Mouse (Mus musculus) forebrain, embryonic 16.5 days (tissue): Measurements from ENCODE around the gene Rtp1. TPM values are rescaled to one million over a fixed set of nuclear protein-coding genes. Genes with fewer than 3 reads are reported as not detected.

Experiments used
- ATAC-seq: fragments of 200-750 bp; cut with Nextera tagmentation; 2 replicates; pipeline ENCODE4 v1.8.0; 2017; ENCODE audit warnings: mild to moderate bottlenecking, moderate library complexity
- H3K27ac ChIP-seq: fragments of 300-500 bp; sonication (generic); 2 replicates; pipeline ENCODE4 v1.5.1; 2014; ENCODE audit warnings: low read length, control low read depth
- H3K27me3 ChIP-seq: fragments of 300-500 bp; sonication (generic); replicated peaks from 2 replicates; pipeline ENCODE4 v1.6.1; 2014; ENCODE audit warnings: low read length; ENCODE audit not compliant: control insufficient read depth, insufficient read depth
- H3K36me3 ChIP-seq: fragments of 300-500 bp; sonication (generic); 2 replicates; pipeline ENCODE4 v1.6.1; 2014; ENCODE audit not compliant: control insufficient read depth, insufficient read depth
- H3K4me1 ChIP-seq: fragments of 300-500 bp; sonication (generic); replicated peaks from 2 replicates; pipeline ENCODE4 v1.6.1; 2014; ENCODE audit warnings: low read length; ENCODE audit not compliant: control insufficient read depth, insufficient read depth
- H3K4me2 ChIP-seq: fragments of 300-500 bp; sonication (generic); 2 replicates; pipeline ENCODE4 v1.6.1; 2014; ENCODE audit warnings: mild to moderate bottlenecking, low read length, control low read depth
- H3K4me3 ChIP-seq: fragments of 300-500 bp; sonication (generic); replicated peaks from 2 replicates; pipeline ENCODE4 v1.5.1; 2014; ENCODE audit warnings: mild to moderate bottlenecking, low read length, control low read depth
- H3K9ac ChIP-seq: fragments of 300-500 bp; sonication (generic); replicated peaks from 2 replicates; pipeline ENCODE4 v1.6.1; 2014; ENCODE audit warnings: low read depth, low read length, control low read depth
- H3K9me3 ChIP-seq: fragments of 300-500 bp; sonication (generic); 2 replicates; pipeline ENCODE4 v1.6.1; 2016; ENCODE audit warnings: low read length; ENCODE audit not compliant: control insufficient read depth
- WGBS: fragments of 180-500 bp; shearing (Covaris S2); extraction: QIAGEN DNeasy Blood & Tissue Kit; methylation state at CpG from one replicate; pipeline ENCODE4 v1.1.7; 2014; 5-methylcytosine and 5-hydroxymethylcytosine counted together
- polyA plus RNA-seq: library from polyadenylated mRNA; unstranded; fragments of >200 nt; fragmentation: Nextera tagmentation; extraction: Ambion mirVana; gene quantifications from 2 replicates; pipeline ENCODE4 v1.2.1, GENCODE M21; 2015

Rtp1 gene
- polyA plus RNA-seq, 1 experiment from 2014 or later = not detected

DNA sequence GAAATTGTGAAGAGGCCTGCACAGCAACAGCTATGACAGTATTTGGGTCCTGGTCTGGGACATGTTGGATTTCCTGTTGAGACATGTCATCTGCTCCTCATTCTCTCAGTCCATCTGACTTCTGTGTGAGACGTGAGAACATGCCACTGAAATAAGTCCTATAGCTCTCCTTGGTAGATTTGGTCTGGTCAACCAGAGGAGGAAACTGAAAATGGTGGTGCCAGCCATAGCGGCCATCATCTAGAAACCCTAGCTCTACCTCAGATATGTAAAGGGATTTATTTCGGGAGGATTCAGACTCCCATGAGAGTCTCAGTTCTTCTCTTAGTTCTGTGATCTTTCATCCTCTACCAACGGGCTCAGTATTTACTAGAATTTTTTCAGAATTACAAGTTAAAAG is 46.7 kb downstream of the Rtp1 start:
- 87% methylated on average over 4 of the region's 4 CpGs for WGBS
- H3K27me3 ChIP-seq = no peaks in the 10 kb centered on the region
- no peak overlapping the region for H3K4me3 ChIP-seq
- no peak overlapping the region for H3K9ac ChIP-seq
- ATAC-seq = no peak
- H3K27ac ChIP-seq = no peak overlapping the region
- no peak overlapping the region for H3K4me2 ChIP-seq
- 0 out of 2 replicates have a peak, but pooled peaks cover 3% of the 10 kb centered on the region for H3K36me3 ChIP-seq
- 0 out of 2 replicates have a peak, but pooled peaks cover 4% of the 10 kb centered on the region for H3K4me1 ChIP-seq
- no peaks in the 10 kb centered on the region for H3K9me3 ChIP-seq

DNA sequence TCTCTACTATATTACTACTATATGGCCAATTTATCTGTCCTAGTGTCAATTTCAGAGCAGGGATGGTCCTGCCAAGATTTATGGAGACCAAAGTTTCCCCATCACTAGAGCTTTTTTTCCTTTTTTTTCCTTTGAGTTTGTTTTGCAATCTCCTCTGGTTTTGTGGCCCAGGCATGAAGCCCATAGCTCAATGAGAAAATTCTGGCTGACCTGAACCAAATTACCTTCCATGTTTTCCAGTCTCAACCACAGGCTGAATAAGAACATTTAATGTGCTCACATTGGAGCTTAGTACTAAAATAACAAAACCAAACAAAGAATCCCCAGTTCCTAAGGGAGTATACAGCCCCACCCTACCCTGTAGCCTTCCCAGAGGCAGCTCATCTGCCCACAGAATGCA is 47.7 kb downstream of the Rtp1 start:
- Histone ChIP-seq H3K4me2 (no peak overlapping the region), H3K9me3 (no peaks in the 10 kb centered on the region), H3K4me1 (0 out of 2 replicates have a peak, but pooled peaks cover 4% of the 10 kb centered on the region), H3K4me3 (no peak overlapping the region), H3K9ac (no peak overlapping the region), H3K27me3 (no peaks in the 10 kb centered on the region), H3K27ac (no peak overlapping the region), H3K36me3 (no peaks in the 10 kb centered on the region)
- no peak for ATAC-seq

DNA sequence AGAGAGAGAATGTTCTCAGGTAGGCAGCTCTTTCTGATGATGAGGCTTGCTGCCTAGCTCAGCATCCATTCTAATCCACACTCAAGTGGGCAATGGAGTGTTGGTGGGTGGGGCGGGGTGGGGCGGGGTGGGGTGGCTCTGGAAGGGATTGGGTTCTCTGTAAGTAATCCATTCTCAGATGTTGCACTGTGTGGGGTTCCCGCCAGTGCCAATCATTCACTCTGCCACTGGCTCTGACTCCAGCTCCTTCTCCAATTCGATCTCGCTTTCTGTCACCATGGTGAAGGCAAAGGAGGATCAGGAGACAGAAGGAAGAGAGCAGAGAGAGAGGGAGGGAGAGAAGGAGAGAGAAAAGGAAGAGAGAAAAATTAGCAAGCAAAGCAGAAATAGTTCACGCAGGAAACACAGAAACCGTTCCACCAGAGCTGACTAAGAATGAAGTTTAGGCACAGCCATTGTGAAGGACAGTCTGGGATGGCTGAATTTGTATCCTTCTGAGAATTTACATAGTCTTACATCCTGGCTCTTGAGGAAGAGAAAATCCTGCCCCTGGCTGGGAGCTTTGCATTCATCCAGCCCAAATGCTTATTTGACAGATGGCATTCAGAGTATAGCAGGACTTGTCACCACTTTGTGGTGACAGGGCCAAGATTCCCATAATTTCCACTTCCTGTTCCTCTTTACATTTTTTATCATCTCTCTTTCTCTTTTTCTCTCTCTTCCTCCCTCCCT is 51.1 kb downstream of the Rtp1 start:
- 60% methylated on average over 7 of the region's 7 CpGs for WGBS
- H3K9me3 ChIP-seq = no peaks in the 10 kb centered on the region
- peak; percentile 64 for ATAC-seq

DNA sequence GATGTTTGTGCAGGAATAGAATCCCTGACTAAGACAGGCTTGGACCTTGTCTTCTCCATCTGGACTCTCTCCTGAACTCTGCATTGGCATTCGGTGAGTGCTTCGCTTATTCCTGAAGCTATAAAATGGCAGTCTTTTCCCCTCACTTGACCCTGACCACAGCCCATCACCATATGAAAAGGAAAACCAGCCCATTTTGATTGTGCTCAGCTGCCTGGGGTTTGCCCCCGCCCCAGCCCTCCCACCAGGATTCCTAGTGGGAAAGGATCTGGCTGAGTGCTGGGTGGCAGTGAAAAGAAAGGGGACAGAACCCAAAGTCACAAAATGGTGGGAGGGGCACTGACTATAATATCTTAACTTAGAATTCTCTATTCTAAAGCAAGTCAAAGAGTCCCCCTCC is 53.3 kb downstream of the Rtp1 start:
- Histone ChIP-seq H3K27me3 (no peaks in the 10 kb centered on the region), H3K4me2 (no peak overlapping the region), H3K9me3 (no peaks in the 10 kb centered on the region), H3K4me1 (0 out of 2 replicates have a peak, but pooled peaks cover 4% of the 10 kb centered on the region), H3K27ac (no peak overlapping the region), H3K4me3 (no peak overlapping the region), H3K9ac (no peak overlapping the region), H3K36me3 (peaks cover 4% of the 10 kb centered on the region; the same call in 1 of the 2 replicates)
- 42% methylated on average over 3 of the region's 3 CpGs for WGBS
- ATAC-seq = no peak

More for the DNA sequence above, 51.1 kb downstream of the Rtp1 start:
- no peak overlapping the region for H3K9ac ChIP-seq
- H3K36me3 ChIP-seq = peaks cover 4% of the 10 kb centered on the region; the same call in 1 of the 2 replicates
- no peaks in the 10 kb centered on the region for H3K27me3 ChIP-seq
- H3K4me1 ChIP-seq = 0 out of 2 replicates have a peak, but pooled peaks cover 4% of the 10 kb centered on the region
- no peak overlapping the region for H3K4me3 ChIP-seq
- H3K27ac ChIP-seq = peak overlapping the region; percentile 55
- no peak overlapping the region for H3K4me2 ChIP-seq

DNA sequence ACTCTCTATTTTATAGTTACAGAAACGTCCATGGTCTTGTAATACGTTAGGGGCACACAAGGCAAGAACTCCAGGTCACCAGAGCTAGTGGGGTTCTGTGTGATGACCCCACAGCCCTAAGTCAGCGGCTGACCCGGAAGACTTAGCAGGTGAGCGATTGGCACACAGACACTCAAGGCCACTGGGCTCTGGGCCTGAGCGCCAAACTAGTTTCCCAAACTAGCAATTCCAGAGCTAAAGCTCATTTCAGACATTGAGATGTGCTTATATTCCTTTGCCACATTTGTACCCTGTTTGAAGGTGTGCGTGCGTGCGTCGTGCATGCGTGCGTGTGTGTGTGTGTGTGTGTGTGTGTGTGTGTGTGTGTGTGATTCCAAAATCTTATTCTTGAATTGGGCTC is 53.9 kb downstream of the Rtp1 start:
- no peak overlapping the region for H3K9ac ChIP-seq
- no peak overlapping the region for H3K4me2 ChIP-seq
- H3K4me1 ChIP-seq = 0 out of 2 replicates have a peak, but pooled peaks cover 4% of the 10 kb centered on the region
- no peak overlapping the region for H3K27ac ChIP-seq
- WGBS = 96% methylated on average over 12 of the region's 12 CpGs
- H3K27me3 ChIP-seq = no peaks in the 10 kb centered on the region
- no peak overlapping the region for H3K4me3 ChIP-seq
- no peak for ATAC-seq
- peaks cover 5% of the 10 kb centered on the region; the same call in 1 of the 2 replicates for H3K36me3 ChIP-seq
- no peaks in the 10 kb centered on the region for H3K9me3 ChIP-seq

DNA sequence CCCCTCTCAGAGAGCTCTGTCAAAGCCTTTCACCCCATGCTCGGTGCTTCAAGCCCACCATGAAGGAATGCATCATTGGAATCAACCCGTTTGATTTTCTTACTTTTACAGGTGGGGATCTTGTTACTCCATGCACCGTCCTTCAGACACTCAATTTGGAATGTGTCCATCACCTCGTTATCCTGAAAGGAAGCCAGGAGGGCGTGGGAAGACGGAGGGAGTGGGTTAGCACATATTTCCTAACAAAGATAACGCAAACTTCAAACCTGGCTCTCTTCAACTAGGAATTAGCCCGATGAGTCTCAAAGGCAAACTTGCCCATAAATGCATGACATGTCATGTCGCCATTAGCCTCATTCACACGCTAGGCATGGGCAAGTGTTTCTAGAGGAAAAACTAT is 54.4 kb downstream of the Rtp1 start:
- 0 out of 2 replicates have a peak, but pooled peaks cover 4% of the 10 kb centered on the region for H3K4me1 ChIP-seq
- no peak overlapping the region for H3K4me3 ChIP-seq
- H3K9me3 ChIP-seq = no peaks in the 10 kb centered on the region
- H3K4me2 ChIP-seq = no peak overlapping the region
- no peaks in the 10 kb centered on the region for H3K27me3 ChIP-seq
- H3K36me3 ChIP-seq = peaks cover 9% of the 10 kb centered on the region; the same call in 1 of the 2 replicates
- WGBS = 64% methylated on average over 10 of the region's 10 CpGs
- H3K9ac ChIP-seq = no peak overlapping the region
- ATAC-seq = no peak
- no peak overlapping the region for H3K27ac ChIP-seq

Other genes starting within 250 kb of the Rtp1 start
- gene St6gal1, start 204.4 kb upstream of the Rtp1 start, polyA plus RNA-seq = 50.4 and 61.7 TPM in 2 replicates
- gene Rtp4, start 91.2 kb downstream of the Rtp1 start, polyA plus RNA-seq = 3.0 and 4.1 TPM in 2 replicates
- gene Masp1, start 91.7 kb downstream of the Rtp1 start, polyA plus RNA-seq = 46.1 and 51.3 TPM in 2 replicates